28 mouse cellular contexts compared by ENCODE assay signal in the genomic region with DNA sequence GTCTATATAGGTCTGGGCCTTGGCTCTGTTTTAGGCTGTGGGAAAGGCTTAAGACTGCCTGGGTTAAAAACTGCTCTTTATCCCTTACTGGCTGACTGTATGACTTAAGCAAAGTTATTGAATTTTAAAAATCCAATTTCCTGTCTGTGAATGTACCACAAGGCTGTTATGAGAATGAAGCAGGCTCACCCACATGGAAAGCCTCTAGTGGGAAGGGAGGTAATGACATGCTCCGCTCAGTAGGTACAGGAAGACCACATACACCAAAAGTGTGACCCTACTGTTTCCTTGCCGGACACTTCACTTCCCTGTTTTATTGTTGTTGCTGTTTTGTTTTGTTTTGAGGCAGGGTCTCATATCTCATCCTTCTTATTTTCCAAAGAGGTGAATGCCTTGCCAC. TPM values are rescaled to one million over a fixed set of nuclear protein-coding genes. Genes with fewer than 3 reads are reported as not detected.
DNase-seq lines count a peak whose midpoint lies in the region; ATAC-seq and TF ChIP-seq lines count a peak whose summit lies in the region.
"Had no signal": no experiment of that assay in that cellular context is flagged by ENCODE, and none has a peak within 500 bp of the region (broad histone marks: within the 10 kb centered on the region; RNA-seq: fewer than 3 reads in every experiment).

No protein-coding gene starts in this region.

- H3K4me3 ChIP-seq in heart, embryonic 10.5 days = no peak overlapping the region
- H3K4me3 ChIP-seq in limb, embryonic 14.5 days (replicated peaks; ENCODE audit: low read length) = no peak overlapping the region
- H3K4me3 ChIP-seq in limb, embryonic 10.5 days = no peak overlapping the region
- H3K4me3 ChIP-seq in CH12.LX (replicated peaks in 1 of 3; ENCODE audit: low read depth in 2 of 3, low read length in 2 of 3, poor library complexity in 1 of 3) = no peak overlapping the region
- H3K4me3 ChIP-seq: embryonic facial prominence, embryonic 15.5 days; heart, embryonic 13.5 days; limb, embryonic 13.5 days; liver, embryonic 15.5 days; midbrain, embryonic 15.5 days had no signal

- no peaks in the 10 kb centered on the region for H3K4me1 ChIP-seq in heart, embryonic 10.5 days
- no peaks in the 10 kb centered on the region for H3K4me1 ChIP-seq in limb, embryonic 14.5 days (ENCODE audit: control insufficient read depth, insufficient read depth, low read length)
- peaks cover 7% of the 10 kb centered on the region; the same call in 1 of the 2 replicates for H3K4me1 ChIP-seq in limb, embryonic 10.5 days
- 0 out of 4 replicates have a peak, but pooled peaks cover 0 to 4% of the 10 kb centered on the region in 2 experiments for H3K4me1 ChIP-seq in CH12.LX (ENCODE audit: control insufficient read depth in 1 of 2, insufficient read depth in 2 of 2)
- H3K4me1 ChIP-seq: embryonic facial prominence, embryonic 15.5 days; heart, embryonic 13.5 days; limb, embryonic 13.5 days; liver, embryonic 15.5 days; midbrain, embryonic 15.5 days had no signal

- no peaks in the 10 kb centered on the region for H3K27me3 ChIP-seq in heart, embryonic 10.5 days (ENCODE audit: insufficient read depth, poor library complexity, severe bottlenecking)
- no peaks in the 10 kb centered on the region for H3K27me3 ChIP-seq in limb, embryonic 14.5 days (ENCODE audit: control insufficient read depth, insufficient read depth, low read length)
- no peaks in the 10 kb centered on the region for H3K27me3 ChIP-seq in limb, embryonic 10.5 days (ENCODE audit: low read depth, poor library complexity, severe bottlenecking)
- no peaks in the 10 kb centered on the region for H3K27me3 ChIP-seq in CH12.LX (replicated peaks)
- H3K27me3 ChIP-seq: embryonic facial prominence, embryonic 15.5 days; heart, embryonic 13.5 days; limb, embryonic 13.5 days; liver, embryonic 15.5 days; midbrain, embryonic 15.5 days had no signal

- TF ChIP-seq RAD21 in CH12.LX (IDR thresholded peaks at IDR 0.05; ENCODE audit: low read depth, low read length) = no peak

- peak; percentile 43 for DNase-seq in heart, embryonic 10.5 days (ENCODE audit: low spot score)
- DNase-seq in heart, adult 18-20 months = no peak
- DNase-seq in limb, embryonic 14.5 days (ENCODE audit: low spot score) = peak; percentile 16
- no peak for DNase-seq in limb, embryonic 10.5 days (ENCODE audit: low spot score)
- peak; percentile 4 for DNase-seq in CH12.LX (ENCODE audit: extremely low read depth)
- no peak for DNase-seq in gastrocnemius, adult 8-10 months (ENCODE audit: low spot score in 2 of 2)
- DNase-seq: adrenal gland, postnatal 10 days; cerebellum, adult 11 months; cerebellum, postnatal 10 days; gastrocnemius, postnatal 14 days; kidney, adult 8-10 months; kidney, postnatal 36 days; lung, postnatal 36 days; right cerebral cortex, postnatal 14 days; spleen, adult 18-20 months; thymus, adult 18-20 months had no signal

- in situ Hi-C loops in CH12.LX (cut with MboI; ENCODE audit: low pct_ligation_motif_present, low pct_unique_long_range_greater_than_20kb, low sequenced_read_pairs) = no loop called here

- H3K9ac ChIP-seq in limb, embryonic 14.5 days (ENCODE audit: low read depth, low read length, severe bottlenecking) = no peak overlapping the region
- no peak overlapping the region for H3K9ac ChIP-seq in CH12.LX (ENCODE audit: insufficient read depth, low read depth)
- H3K9ac ChIP-seq: embryonic facial prominence, embryonic 15.5 days; heart, embryonic 13.5 days; limb, embryonic 13.5 days; liver, embryonic 15.5 days; midbrain, embryonic 15.5 days had no signal

- dilution Hi-C loops in CH12.LX (cut with MboI; ENCODE audit: extremely low pct_ligation_motif_present, extremely low pct_unique_long_range_greater_than_20kb, low sequenced_read_pairs) = no loop called here

- WGBS in heart, embryonic 10.5 days = 76% methylated on average over 2 of the region's 2 CpGs
- 54% methylated on average over 2 of the region's 2 CpGs for WGBS in limb, embryonic 14.5 days
- 87% methylated on average over 2 of the region's 2 CpGs for WGBS in limb, embryonic 10.5 days

- no peaks in the 10 kb centered on the region for H3K79me2 ChIP-seq in CH12.LX (replicated peaks; ENCODE audit: control insufficient read depth, extremely low read depth, insufficient read depth, poor library complexity, severe bottlenecking)

- TF ChIP-seq EP300 in CH12.LX (IDR thresholded peaks at IDR 0.05; ENCODE audit: low read length) = no peak

- no peaks in the 10 kb centered on the region for H3K9me3 ChIP-seq in heart, embryonic 10.5 days
- H3K9me3 ChIP-seq in limb, embryonic 14.5 days (ENCODE audit: control insufficient read depth, low read length) = no peaks in the 10 kb centered on the region
- no peaks in the 10 kb centered on the region for H3K9me3 ChIP-seq in limb, embryonic 10.5 days (replicated peaks)
- H3K9me3 ChIP-seq in CH12.LX (replicated peaks; ENCODE audit: low read length) = no peaks in the 10 kb centered on the region
- H3K9me3 ChIP-seq: embryonic facial prominence, embryonic 15.5 days; heart, embryonic 13.5 days; limb, embryonic 13.5 days; liver, embryonic 15.5 days; midbrain, embryonic 15.5 days had no signal

- no peaks in the 10 kb centered on the region for H3K36me3 ChIP-seq in heart, embryonic 10.5 days
- H3K36me3 ChIP-seq in limb, embryonic 14.5 days (ENCODE audit: control insufficient read depth, insufficient read depth, low read length) = no peaks in the 10 kb centered on the region
- no peaks in the 10 kb centered on the region for H3K36me3 ChIP-seq in limb, embryonic 10.5 days
- H3K36me3 ChIP-seq in CH12.LX (replicated peaks in 1 of 2; ENCODE audit: control insufficient read depth in 1 of 2, insufficient read depth in 1 of 2, low read length in 1 of 2) = no peaks in the 10 kb centered on the region
- H3K36me3 ChIP-seq: embryonic facial prominence, embryonic 15.5 days; heart, embryonic 13.5 days; limb, embryonic 13.5 days; liver, embryonic 15.5 days; midbrain, embryonic 15.5 days had no signal

- TF ChIP-seq CTCF in CH12.LX (conservative IDR thresholded peaks at IDR 0.05 in 1 of 2, IDR thresholded peaks at IDR 0.05 in 1 of 2; ENCODE audit: low read depth in 2 of 2, low read length in 2 of 2) = peak in 1 of 2 experiments; percentile 29; a peak in 2 of 4 replicates

- no peak for TF ChIP-seq POLR2A in limb, embryonic 14.5 days (IDR thresholded peaks at IDR 0.05; ENCODE audit: borderline replicate concordance, extremely low read depth, insufficient read depth, insufficient read length)
- TF ChIP-seq POLR2A in CH12.LX (IDR thresholded peaks at IDR 0.05; ENCODE audit: low read depth, low read length) = no peak

- no peak overlapping the region for H3K4me2 ChIP-seq in limb, embryonic 14.5 days (replicated peaks; ENCODE audit: low read depth, low read length, severe bottlenecking)
- H3K4me2 ChIP-seq in CH12.LX (ENCODE audit: insufficient read depth, low read depth, poor library complexity, severe bottlenecking) = no peak overlapping the region
- H3K4me2 ChIP-seq: embryonic facial prominence, embryonic 15.5 days; heart, embryonic 13.5 days; limb, embryonic 13.5 days; liver, embryonic 15.5 days; midbrain, embryonic 15.5 days had no signal

- ATAC-seq in limb, embryonic 14.5 days (ENCODE audit: low FRiP score, low read depth) = no peak
- 0 out of 2 replicates have a peak, but pooled peaks have one; percentile 27 for ATAC-seq in granulocyte monocyte progenitor cell, adult 5-6 weeks (replicated peaks; ENCODE audit: poor library complexity, severe bottlenecking)
- ATAC-seq: midbrain, embryonic 15.5 days; Patski had no signal

- no peak overlapping the region for H3K27ac ChIP-seq in heart, embryonic 10.5 days
- no peak overlapping the region for H3K27ac ChIP-seq in limb, embryonic 14.5 days (replicated peaks; ENCODE audit: low read depth, low read length)
- no peak overlapping the region for H3K27ac ChIP-seq in limb, embryonic 10.5 days
- no peak overlapping the region for H3K27ac ChIP-seq in CH12.LX (ENCODE audit: insufficient read depth, low read depth)
- H3K27ac ChIP-seq: embryonic facial prominence, embryonic 15.5 days; heart, embryonic 13.5 days; limb, embryonic 13.5 days; liver, embryonic 15.5 days; midbrain, embryonic 15.5 days had no signal

TF ChIP-seq in CH12.LX, 34 proteins besides CTCF, POLR2A, EP300 and RAD21:
- TF ChIP-seq KAT2A (IDR thresholded peaks at IDR 0.05; ENCODE audit: insufficient replicate concordance, low read length) = no peak
- no peak for TF ChIP-seq JUND (conservative IDR thresholded peaks at IDR 0.05; ENCODE audit: low read depth, low read length)

RNA-seq across cellular contexts. Expression of a gene that starts 27.5 kb away (rescaled TPM):
- 11.4 and 17.7 TPM in 2 replicates for polyA plus RNA-seq in heart, embryonic 10.5 days (2016; fragmentation: Nextera tagmentation; extraction: Ambion mirVana)
- 100 to 1,000 TPM; 186 to 203 TPM for total RNA-seq in heart, adult 18-20 months (2021)
- polyA plus RNA-seq in limb, embryonic 14.5 days (2012; rRNA removed) = 47.7 and 68.4 TPM in 2 replicates
- polyA plus RNA-seq in limb, embryonic 14.5 days (2014; fragmentation: Nextera tagmentation; extraction: Ambion mirVana) = 63.9 and 67.8 TPM in 2 replicates
- polyA plus RNA-seq in limb, embryonic 10.5 days (2016; fragmentation: Nextera tagmentation; extraction: Ambion mirVana) = 9.4 and 17.1 TPM in 2 replicates
- not detected in 2 replicates for total RNA-seq in CH12.LX (2012; rRNA removed)
- total RNA-seq in CH12.LX (2014; rRNA removed) = not detected in 2 replicates
- not detected in 2 replicates for polyA plus RNA-seq in CH12.LX (2012; ENCODE audit: insufficient read length, low read depth)
- total RNA-seq in granulocyte monocyte progenitor cell, adult 5-6 weeks (2014; fragmentation: Nextera tagmentation) = not detected in 2 replicates
- total RNA-seq in granulocyte monocyte progenitor cell, adult 5-6 weeks (2017) = not detected in 2 replicates
- total RNA-seq in gastrocnemius, adult 8-10 months (2022) = 100 to 1,000 TPM in 2 of 4 experiments, 10 to 100 TPM in 2; 70.3 to 108 (median 94.1) TPM
- total RNA-seq: hematopoietic stem cell, adult 5-6 weeks; megakaryocyte-erythroid progenitor cell, adult 5-6 weeks; neutrophil, adult 5-6 weeks had no signal
- polyA plus RNA-seq: Patski had no signal

RNA-seq across cellular contexts. Expression of a gene that starts 29.4 kb away (rescaled TPM):
- not detected in 2 replicates for polyA plus RNA-seq in heart, embryonic 10.5 days (2016; fragmentation: Nextera tagmentation; extraction: Ambion mirVana)
- total RNA-seq in heart, adult 18-20 months (2021) = not detected
- not detected in 2 replicates for polyA plus RNA-seq in limb, embryonic 14.5 days (2012; rRNA removed)
- not detected in 2 replicates for polyA plus RNA-seq in limb, embryonic 14.5 days (2014; fragmentation: Nextera tagmentation; extraction: Ambion mirVana)
- polyA plus RNA-seq in limb, embryonic 10.5 days (2016; fragmentation: Nextera tagmentation; extraction: Ambion mirVana) = not detected in 2 replicates
- total RNA-seq in CH12.LX (2012; rRNA removed) (not detected in 2 replicates), CH12.LX (2014; rRNA removed) (not detected in 2 replicates)
- polyA plus RNA-seq in CH12.LX (2012; ENCODE audit: insufficient read length, low read depth) = not detected in 2 replicates
- total RNA-seq in granulocyte monocyte progenitor cell, adult 5-6 weeks (2014; fragmentation: Nextera tagmentation) = not detected in 2 replicates
- not detected in 2 replicates for total RNA-seq in granulocyte monocyte progenitor cell, adult 5-6 weeks (2017)
- not detected for total RNA-seq in gastrocnemius, adult 8-10 months (2022)
- total RNA-seq: adrenal gland, postnatal 10 days; ES-E14; gastrocnemius, postnatal 14 days; hematopoietic stem cell, adult 5-6 weeks; layer of hippocampus, postnatal 10 days; megakaryocyte-erythroid progenitor cell, adult 5-6 weeks; neutrophil, adult 5-6 weeks had no signal
- polyA plus RNA-seq: embryonic facial prominence, embryonic 15.5 days; heart, embryonic 13.5 days; liver, embryonic 15.5 days; midbrain, embryonic 15.5 days; Patski had no signal

Comparison
In these comparisons a context has a peak if more than half of its experiments do, and no peak if none do; other contexts are left out.
1. DNase-seq: peak in heart, embryonic 10.5 days (single experiment), limb, embryonic 14.5 days (single experiment) and CH12.LX (single experiment); none in heart, adult 18-20 months (0 of 2), limb, embryonic 10.5 days (single experiment) and gastrocnemius, adult 8-10 months (0 of 2).
2. RNA of a gene that starts 27.5 kb away (total RNA-seq): 186 to 203 TPM in heart, adult 18-20 months and 70.3 to 108 TPM in gastrocnemius, adult 8-10 months; not detected in CH12.LX and not detected in granulocyte monocyte progenitor cell, adult 5-6 weeks; every median in the first group is over 10 times any median in the second.